Mouse (Mus musculus) cerebellum, adult 2 months (tissue): ENCODE measurements around the gene Tet1.

Experiments
- CTCF ChIP-seq: fragments of 200-500 bp; IDR thresholded peaks from 2 replicates; pipeline ENCODE4 v1.5.1; 2011; ENCODE audit warnings: low read depth, mild to moderate bottlenecking, control low read depth, low read length, moderate library complexity, borderline replicate concordance; ENCODE audit not compliant: insufficient read depth
- POLR2A ChIP-seq: fragments of 200-500 bp; IDR thresholded peaks from 2 replicates; pipeline ENCODE4 v1.6.1; 2011; ENCODE audit warnings: low read length, control low read depth, borderline replicate concordance; ENCODE audit not compliant: insufficient read depth

DNA sequence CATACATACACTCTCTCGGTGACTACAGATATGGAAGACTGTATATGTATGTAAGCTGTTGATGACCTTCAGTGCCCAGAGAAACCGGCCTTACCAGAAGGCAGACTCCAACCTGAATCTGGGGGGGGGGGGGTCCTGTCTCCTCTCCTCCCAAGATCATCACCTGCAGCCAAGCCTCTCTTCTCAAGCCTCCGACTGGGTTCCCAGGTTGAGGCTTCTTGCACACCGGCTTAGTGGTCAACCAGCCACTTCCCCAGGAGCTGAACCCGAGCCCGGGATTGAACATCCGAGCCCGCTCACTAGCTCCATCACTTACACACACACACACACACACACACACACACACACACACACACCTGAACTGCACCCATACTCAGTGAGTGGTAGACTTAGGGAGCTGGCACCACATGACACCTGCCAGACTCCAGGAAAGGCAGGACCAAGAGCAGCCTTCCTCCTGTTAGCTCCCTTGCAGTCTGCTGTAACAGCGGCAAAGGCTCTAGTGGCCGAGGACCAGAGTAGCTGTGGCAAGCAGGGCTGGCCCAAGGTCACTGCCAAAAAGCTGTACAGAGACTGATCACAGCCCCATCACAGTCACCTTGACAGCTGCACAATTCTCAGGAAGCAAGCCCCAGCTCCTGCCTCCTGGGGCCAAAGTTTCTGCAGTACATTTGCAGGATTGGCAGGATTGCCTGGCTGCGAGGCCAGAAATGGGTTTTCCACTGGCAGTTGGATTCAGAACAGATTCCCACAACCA, 42.6 kb downstream of the Tet1 start:
- TF ChIP-seq POLR2A (peak; percentile 46; the same call in 1 of the 2 replicates), CTCF (no peak)
